Mouse (Mus musculus): ENCODE data around the gene Mpv17l2. TPM values are rescaled to one million over a fixed set of nuclear protein-coding genes. Genes with fewer than 3 reads are reported as not detected.

Gene Mpv17l2
- polyA plus RNA-seq, 1 experiment: 29.1 TPM

DNA sequence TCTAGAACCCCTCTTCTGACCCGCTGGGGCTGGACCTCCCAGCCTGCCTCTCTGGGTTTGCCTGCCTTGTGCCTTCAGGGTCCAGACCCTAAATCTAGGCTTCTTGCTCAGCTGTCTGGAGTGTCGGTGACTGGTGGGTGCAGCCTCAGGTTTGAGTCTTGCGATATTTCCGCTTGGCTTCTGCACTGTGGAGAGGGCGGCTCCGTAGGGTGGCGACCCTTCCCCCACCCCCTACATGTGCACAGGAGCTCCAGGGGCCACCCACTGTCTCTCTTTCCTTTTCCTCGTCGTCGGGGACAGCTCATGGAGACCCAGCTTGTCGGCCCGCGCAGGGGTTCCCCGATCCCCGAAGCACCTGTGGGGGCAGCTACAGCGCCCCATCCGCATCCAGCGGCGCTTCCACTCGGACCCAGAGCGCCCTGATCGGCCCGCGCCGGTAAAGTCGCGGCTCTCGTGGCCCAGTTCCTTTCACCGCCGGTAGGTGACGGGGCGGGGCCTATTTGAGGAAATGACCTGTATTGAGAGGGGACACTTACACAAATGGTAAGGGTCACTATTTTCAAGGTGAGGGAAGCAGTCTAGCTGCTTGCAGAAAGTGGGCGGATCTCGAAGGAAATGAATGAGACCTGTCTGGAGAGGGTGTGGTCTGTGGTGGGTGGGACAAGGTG, 30.8 kb downstream of the Mpv17l2 start:
- TF ChIP-seq CTCF (IDR thresholded peaks at IDR 0.05; ENCODE audit: borderline replicate concordance, extremely low read depth, insufficient read depth, insufficient read length) (peak; percentile 22; the same call in 1 of the 2 replicates), POLR2A (IDR thresholded peaks at IDR 0.05; ENCODE audit: borderline replicate concordance, extremely low read depth, insufficient read depth, insufficient read length, poor library complexity, severe bottlenecking) (no peak)
- no peak for DNase-seq (ENCODE audit: low read depth)

DNA sequence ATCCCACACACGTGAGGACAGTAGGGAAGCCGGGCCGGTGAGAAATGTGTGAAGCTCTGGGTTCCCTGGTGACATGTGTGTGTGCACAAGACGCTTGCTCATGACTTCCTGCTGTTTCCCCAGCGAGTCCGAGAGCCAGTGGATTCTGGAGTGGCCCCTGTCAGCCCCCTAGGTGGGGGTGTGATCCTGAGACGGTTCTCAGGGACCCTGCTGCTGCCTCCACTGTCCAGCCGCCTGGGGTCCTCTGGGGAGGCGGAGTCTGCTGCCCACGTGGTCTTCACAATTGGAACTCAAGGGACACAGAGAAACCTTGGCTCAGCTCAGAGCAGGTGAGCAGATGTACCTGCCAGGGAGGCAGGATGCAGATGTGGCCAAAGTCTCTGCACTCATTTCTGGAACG, 34.0 kb downstream of the Mpv17l2 start:
- no peak for DNase-seq (ENCODE audit: low read depth)
- TF ChIP-seq POLR2A (IDR thresholded peaks at IDR 0.05; ENCODE audit: borderline replicate concordance, extremely low read depth, insufficient read depth, insufficient read length, poor library complexity, severe bottlenecking): no peak
- TF ChIP-seq CTCF (IDR thresholded peaks at IDR 0.05; ENCODE audit: borderline replicate concordance, extremely low read depth, insufficient read depth, insufficient read length): no peak

DNA sequence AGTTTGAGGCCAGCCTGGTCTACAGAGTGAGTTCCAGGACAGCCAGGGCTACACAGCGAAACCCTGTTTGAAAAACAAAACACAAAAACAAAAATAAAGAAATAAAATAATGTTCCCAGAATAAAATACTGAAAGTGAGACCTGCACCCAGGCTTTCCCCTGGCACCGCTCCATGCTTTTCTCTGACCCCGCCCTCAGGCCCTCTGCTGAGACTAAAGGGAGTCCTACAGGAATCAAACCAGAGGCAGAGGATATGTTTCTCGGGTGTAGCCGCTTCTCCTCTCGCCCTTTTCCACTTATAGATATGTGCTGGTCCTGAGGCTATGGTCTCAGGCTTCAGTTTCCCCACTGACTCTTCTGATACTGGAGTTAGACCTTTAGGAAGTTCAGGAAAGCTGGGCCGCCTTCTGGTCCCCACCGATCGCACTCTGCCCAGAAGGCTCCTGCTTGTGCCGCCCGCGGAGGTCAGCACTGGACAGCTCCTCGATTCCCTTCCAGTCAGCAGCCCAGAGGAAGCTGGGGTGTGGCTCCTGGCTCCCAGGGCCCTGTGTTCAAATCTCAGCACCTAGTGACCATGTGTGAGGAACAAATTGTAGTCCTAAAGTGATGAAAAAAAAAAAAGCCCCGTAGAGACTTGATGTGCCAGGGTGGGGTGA, 34.8 kb downstream of the Mpv17l2 start:
- no peak for TF ChIP-seq POLR2A (IDR thresholded peaks at IDR 0.05; ENCODE audit: borderline replicate concordance, extremely low read depth, insufficient read depth, insufficient read length, poor library complexity, severe bottlenecking)
- no peak for TF ChIP-seq CTCF (IDR thresholded peaks at IDR 0.05; ENCODE audit: borderline replicate concordance, extremely low read depth, insufficient read depth, insufficient read length)
- no peak for DNase-seq (ENCODE audit: low read depth)

DNA sequence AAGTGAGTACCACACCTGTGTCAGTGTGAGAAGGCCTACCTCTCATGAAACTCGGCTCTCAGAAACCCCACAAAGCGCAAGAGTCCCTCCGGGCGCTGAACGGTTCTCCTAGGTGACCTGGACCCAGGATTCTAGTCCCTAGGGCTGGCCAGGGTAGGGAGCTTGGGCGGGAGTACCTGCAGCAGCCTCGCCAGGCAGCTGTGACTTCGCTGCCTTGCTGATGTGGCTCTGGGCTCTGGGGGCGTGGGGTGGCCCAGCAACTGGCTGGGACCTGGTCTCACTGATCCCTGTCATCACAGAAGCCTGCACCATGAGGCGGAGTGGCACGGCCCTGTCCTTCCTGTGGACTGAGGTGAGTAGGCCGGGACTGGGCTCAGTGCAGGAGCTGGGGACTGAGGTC, 36.5 kb downstream of the Mpv17l2 start:
- DNase-seq (ENCODE audit: low read depth): no peak
- no peak for TF ChIP-seq CTCF (IDR thresholded peaks at IDR 0.05; ENCODE audit: borderline replicate concordance, extremely low read depth, insufficient read depth, insufficient read length)

DNA sequence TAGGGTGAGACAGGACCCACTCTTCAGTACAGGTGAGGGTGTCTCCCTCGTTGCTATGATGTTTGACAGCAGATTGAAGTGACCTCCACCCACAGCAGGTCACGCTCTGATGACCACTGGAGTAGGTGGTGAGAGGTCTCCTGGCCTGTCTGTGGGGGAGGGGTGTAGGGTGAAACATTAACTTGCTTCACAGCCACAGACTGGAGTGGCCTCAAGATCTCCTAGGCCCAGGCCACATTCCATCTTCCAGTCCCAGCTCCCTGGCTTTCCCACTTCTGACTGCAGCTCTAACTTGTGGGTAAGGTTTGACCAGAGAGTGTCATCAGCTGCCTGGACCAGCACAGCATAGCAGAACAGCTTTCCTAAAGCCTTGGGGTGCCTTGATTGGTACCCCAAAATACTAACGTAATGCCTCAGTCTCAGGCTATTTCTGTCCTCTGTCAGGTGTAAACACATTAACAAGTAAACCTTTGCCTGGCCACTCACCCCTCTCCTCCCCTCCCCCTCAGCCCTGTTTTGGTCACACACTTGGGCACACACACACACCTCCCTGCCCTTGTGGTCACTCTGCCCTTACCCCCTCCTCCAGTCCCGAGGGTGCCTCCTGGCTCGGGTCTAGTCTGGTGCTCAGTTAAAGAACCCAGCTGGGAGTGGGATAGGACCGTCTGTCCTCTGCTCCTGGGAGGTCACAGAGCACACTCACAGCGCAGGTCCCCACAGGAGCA, 37.1 kb downstream of the Mpv17l2 start, which contains the start of gene Pde4c:
TSS of gene Pde4c (plus strand) at position 235 of the 725 bp plus-strand sequence.
- DNase-seq (ENCODE audit: low read depth): no peak
- no peak for TF ChIP-seq POLR2A (IDR thresholded peaks at IDR 0.05; ENCODE audit: borderline replicate concordance, extremely low read depth, insufficient read depth, insufficient read length, poor library complexity, severe bottlenecking)
- TF ChIP-seq CTCF (IDR thresholded peaks at IDR 0.05; ENCODE audit: borderline replicate concordance, extremely low read depth, insufficient read depth, insufficient read length): no peak

DNA sequence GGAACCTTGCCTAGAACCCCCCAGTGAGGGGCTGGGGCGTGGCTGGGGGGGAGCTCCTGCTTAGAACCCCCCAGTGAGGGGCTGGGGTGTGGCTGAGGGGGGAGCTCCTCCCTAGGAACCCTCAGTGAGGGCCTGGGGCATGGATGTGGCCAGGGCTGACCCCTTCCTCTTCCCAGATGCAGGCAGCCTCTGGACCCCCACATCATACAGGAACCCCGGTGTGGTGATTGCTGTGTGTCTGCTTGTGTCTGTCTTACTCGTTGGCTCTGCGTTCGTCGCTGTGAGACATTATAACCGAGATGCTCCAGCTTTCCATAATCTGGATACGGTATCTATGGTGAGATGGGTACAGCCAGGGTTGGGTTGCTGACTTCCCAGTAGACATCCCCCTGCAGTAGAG, 39.1 kb downstream of the Mpv17l2 start:
- TF ChIP-seq POLR2A (IDR thresholded peaks at IDR 0.05; ENCODE audit: borderline replicate concordance, extremely low read depth, insufficient read depth, insufficient read length, poor library complexity, severe bottlenecking) (no peak), CTCF (IDR thresholded peaks at IDR 0.05; ENCODE audit: borderline replicate concordance, extremely low read depth, insufficient read depth, insufficient read length) (no peak)
- DNase-seq (ENCODE audit: low read depth): no peak

DNA sequence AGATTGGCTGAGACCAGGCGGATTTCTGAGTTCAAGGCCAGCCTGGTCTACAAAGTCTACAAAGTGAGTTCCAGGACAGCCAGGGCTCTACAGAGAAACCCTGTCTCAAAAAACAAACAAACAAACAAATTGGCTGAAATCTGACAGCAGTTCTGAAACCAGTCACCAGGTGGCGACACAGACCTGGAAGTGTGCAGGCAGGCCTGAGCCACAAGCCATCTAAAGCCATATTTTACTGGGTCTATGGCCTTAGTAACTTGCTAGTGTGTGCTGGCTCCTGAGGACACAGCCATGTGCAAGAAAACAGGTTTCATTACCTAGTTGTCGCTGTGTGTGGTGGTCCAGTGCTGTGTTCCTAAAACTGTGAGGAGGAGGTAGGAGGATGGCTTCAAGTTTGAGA, 40.0 kb downstream of the Mpv17l2 start:
- DNase-seq (ENCODE audit: low read depth): peak; percentile 82
- TF ChIP-seq POLR2A (IDR thresholded peaks at IDR 0.05; ENCODE audit: borderline replicate concordance, extremely low read depth, insufficient read depth, insufficient read length, poor library complexity, severe bottlenecking) (no peak), CTCF (IDR thresholded peaks at IDR 0.05; ENCODE audit: borderline replicate concordance, extremely low read depth, insufficient read depth, insufficient read length) (peak; percentile 89)

DNA sequence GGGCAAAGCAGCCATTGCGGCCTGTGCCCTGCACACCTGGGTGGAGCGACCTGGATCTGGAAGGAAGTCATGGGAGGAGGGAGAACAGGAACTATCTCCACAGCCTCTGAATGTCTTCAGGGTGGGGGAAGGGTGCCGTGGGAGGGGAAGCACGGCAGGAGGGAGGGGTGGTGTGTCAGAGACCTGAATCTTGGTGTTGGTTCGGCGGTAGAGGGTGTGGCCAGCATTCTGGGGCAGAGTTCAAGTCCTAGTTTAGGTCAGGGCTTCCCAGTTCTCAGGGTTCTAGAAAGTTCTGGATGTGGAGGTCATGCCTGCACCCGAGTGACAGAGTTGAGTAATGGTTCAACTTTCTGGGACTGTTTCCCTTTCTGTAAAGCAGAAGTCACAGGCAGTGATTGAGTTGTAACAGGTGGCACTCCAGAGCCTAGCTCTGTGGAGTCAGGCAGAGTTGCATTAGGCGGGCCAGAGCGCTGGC, 40.9 kb downstream of the Mpv17l2 start:
- DNase-seq (ENCODE audit: low read depth): no peak
- TF ChIP-seq CTCF (IDR thresholded peaks at IDR 0.05; ENCODE audit: borderline replicate concordance, extremely low read depth, insufficient read depth, insufficient read length): no peak
- TF ChIP-seq POLR2A (IDR thresholded peaks at IDR 0.05; ENCODE audit: borderline replicate concordance, extremely low read depth, insufficient read depth, insufficient read length, poor library complexity, severe bottlenecking): no peak

DNA sequence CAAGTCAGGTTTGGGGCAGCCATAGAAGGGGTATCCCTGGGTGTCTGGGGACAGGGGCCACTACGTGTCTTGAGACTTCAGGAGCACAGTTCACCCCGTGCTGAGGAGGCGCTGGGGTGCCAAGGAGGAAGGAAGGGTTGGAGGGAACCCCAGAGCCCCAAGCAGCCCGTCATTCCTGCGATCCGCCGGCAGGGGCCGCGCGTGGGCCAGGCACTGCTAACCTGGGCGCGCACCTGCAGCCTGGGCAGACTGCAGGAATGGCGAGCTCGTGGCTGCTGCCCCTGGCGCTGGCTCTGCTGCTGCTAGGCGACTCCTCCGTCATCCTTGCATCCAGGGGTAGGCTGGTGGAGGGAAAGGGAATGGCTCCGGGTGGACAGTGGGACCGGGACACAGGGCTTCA, 42.4 kb downstream of the Mpv17l2 start, which contains the start of gene Gm3336:
TSS of gene Gm3336 (plus strand) at position 247 of the 400 bp plus-strand sequence.
- no peak for TF ChIP-seq POLR2A (IDR thresholded peaks at IDR 0.05; ENCODE audit: borderline replicate concordance, extremely low read depth, insufficient read depth, insufficient read length, poor library complexity, severe bottlenecking)
- peak; percentile 84 for TF ChIP-seq CTCF (IDR thresholded peaks at IDR 0.05; ENCODE audit: borderline replicate concordance, extremely low read depth, insufficient read depth, insufficient read length)
- DNase-seq (ENCODE audit: low read depth): peak; percentile 26

DNA sequence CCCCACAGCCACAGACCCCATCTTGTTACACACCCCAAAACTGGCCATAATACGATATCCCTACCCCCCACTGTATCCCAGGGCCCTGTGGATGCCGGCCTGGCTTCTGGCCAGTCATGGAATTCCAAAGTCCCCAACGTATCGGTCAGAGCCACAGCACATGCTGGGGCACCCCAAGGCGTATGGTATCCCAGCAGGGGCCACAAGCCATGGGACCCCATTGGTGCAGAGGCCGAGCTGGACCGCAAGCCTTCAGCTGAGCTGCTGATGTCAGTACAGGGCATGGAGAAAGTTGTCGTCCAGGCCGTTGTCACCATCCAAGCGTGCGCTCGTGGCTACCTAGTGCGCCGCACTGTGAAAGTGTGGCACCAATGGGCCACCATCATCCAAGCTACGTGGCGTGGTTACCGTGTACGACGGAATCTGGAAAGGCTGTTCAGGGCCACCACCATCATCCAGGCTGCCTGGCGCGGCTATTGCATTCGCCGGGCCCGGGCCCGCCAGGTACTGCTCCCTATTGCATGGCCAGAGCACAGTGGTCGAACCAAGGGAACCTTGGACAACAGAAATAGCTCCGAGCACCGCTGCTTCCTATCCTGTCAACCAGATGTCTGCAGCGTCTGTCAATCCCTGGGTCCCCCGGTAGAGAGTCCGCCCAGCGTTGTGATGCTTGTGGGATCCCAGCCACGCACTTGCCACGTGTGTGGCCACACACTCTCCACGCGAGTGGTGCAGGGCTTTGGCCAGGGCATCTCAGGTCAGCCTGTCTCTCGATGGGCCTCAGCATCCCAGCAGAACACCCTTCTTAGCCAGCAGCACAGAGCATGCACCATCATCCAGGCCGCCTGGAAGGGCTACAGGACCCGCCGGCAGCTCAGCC, 44.0 kb downstream of the Mpv17l2 start:
- no peak for DNase-seq (ENCODE audit: low read depth)
- TF ChIP-seq CTCF (IDR thresholded peaks at IDR 0.05; ENCODE audit: borderline replicate concordance, extremely low read depth, insufficient read depth, insufficient read length) (no peak), POLR2A (IDR thresholded peaks at IDR 0.05; ENCODE audit: borderline replicate concordance, extremely low read depth, insufficient read depth, insufficient read length, poor library complexity, severe bottlenecking) (no peak)

All from brain, embryonic 14.5 days (tissue).